Mouse (Mus musculus): ENCODE measurements around the gene A730061H03Rik. TPM values are rescaled to one million over a fixed set of nuclear protein-coding genes. Genes with fewer than 3 reads are reported as not detected.

Gene A730061H03Rik
- total RNA-seq, 2 experiments from 2014 or later = not detected

DNA sequence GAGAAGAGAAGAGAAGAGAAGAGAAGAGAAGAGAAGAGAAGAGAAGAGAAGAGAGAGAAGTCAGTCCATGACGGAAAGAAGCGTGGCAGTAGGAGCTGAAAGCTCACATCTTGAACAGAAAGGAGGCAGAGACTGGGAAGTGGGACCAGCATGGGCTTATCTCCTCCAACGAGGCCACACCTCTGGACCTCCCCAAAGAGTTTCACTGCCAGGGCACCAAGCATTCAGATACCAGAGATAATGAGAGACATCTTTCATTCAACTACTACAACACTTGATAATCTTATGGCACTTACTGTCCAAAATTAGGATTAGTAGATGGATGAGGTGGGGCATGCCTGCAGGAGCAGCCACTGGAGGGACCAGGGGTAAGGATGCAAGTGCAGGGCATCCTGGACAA, 4.4 kb downstream of the A730061H03Rik start:
- no peak for DNase-seq
- intact Hi-C loops (cut with DNase I) = loop anchor here (5.0 kb wide), 1 partner anchor 78 kb away; the partner anchor contains the start of gene Dhrs4

DNA sequence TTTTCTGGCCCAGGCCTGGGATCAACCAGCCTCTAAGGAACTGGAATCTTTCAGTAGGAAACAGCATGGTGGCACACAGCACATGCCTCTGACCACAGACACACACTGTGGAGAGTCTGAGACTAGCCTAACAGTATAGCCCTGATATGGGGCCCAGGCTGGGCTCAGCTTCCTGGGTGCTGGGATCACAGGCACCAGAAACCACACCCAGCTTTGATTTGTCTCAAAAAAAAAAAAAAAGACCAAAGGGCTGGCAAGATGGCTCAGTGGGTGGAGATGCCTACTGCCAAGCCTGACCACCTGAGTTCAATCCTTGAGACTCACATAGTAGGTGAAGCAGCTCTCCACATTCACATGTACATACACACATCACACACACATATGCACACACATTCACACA, 5.6 kb downstream of the A730061H03Rik start:
- DNase-seq = no peak
- intact Hi-C loops (cut with DNase I) = loop anchor here (5.0 kb wide), 1 partner anchor 77 kb away; the partner anchor contains the start of gene Dhrs4

DNA sequence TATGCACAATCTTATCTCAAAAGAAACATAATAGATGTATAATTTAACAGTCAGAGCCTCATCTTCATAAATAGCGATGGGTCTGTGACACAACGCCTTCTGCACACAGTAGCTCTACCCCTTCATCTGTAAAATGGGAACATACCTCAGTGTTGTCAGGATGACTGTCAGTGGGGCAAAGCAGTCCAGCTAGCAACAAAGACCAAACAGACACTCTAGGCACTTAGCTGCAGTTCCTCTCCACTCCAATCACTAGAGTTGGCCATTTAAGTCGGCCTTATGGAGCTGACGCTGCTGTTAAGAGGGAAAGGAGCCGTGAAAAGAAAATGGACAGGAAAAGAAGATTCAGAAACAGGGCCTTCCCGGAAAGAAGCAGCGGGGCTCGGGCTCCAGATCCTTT, 8.4 kb downstream of the A730061H03Rik start:
- no peak for DNase-seq
- intact Hi-C loops (cut with DNase I) = no loop called here

DNA sequence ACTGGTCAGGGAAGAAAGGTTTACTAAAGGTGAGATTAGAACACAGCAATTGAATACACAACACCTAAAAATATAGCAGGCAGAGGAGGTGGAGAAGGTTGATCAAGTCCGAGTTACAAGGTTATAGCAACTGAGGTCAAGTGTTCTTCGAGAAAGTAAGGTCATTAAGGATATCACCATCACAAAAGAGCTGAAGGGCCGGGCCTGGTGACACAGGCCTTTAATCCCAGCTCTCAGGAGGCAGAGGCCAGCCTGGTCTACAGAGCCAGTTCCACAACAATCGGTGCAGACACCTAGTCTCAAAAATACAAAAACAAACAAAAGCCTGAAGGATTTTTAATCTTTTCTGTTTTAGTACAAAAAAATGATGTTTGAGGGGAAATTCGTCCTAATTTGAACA, 8.9 kb downstream of the A730061H03Rik start:
- intact Hi-C loops (cut with DNase I) = no loop called here
- DNase-seq = no peak

DNA sequence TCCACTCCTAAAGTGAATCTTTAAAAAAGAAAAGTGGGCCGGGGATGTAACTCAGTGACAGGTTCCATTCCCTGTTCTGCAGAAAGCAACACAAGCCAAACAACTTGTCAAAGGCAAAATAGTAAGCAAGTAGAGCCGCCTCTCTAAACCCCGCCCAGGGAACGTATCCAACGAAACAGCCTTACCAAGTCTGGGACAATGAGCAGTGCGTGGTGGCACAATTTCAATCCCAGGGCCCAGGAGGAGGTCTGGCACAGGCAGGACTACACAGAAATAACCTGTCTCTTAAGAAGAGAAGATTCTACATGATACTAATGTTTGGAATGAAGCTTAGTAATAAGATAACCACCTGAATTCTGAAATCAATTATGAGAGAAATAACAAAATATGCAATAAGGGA, 10.0 kb downstream of the A730061H03Rik start:
- intact Hi-C loops (cut with DNase I) = no loop called here

DNA sequence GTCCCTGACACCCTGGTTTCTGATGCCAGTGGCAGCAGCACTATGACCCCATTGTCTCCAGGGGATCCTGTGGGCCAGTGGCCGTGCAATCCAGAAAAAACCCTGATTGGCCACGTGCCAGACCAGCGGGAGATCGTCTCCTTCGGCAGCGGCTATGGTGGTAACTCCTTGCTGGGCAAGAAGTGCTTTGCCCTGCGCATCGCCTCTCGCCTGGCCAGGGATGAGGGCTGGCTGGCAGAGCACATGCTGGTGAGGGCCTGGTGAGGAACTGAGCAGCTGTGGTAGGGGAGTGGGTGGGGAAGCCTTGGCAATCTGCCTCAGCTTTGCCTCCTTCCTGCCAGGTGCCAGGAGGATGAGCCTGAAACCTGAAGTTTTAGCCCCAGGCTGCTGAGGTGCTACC, 15.9 kb downstream of the A730061H03Rik start:
- DNase-seq = no peak
- intact Hi-C loops (cut with DNase I) = no loop called here

More for the DNA sequence above, 10.0 kb downstream of the A730061H03Rik start:
- no peak for DNase-seq

DNA sequence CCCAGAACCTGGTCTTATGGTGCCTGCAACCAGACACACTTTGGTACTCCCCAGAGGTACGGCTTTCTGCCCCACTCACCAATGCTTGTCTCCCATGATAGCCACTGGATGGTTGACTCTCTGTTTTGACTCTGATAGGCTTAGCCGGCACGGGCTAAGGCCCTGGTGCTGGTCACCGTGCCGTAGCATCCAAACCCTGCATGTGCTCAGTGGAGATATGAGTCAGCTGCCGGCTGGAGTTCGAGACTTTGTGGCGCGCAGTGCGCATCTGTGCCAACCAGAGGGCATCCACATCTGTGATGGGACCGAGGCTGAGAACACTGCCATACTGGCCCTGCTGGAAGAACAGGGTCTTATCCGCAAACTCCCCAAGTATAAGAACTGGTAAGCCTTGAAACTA, 17.9 kb downstream of the A730061H03Rik start:
- DNase-seq = no peak
- intact Hi-C loops (cut with DNase I) = no loop called here

DNA sequence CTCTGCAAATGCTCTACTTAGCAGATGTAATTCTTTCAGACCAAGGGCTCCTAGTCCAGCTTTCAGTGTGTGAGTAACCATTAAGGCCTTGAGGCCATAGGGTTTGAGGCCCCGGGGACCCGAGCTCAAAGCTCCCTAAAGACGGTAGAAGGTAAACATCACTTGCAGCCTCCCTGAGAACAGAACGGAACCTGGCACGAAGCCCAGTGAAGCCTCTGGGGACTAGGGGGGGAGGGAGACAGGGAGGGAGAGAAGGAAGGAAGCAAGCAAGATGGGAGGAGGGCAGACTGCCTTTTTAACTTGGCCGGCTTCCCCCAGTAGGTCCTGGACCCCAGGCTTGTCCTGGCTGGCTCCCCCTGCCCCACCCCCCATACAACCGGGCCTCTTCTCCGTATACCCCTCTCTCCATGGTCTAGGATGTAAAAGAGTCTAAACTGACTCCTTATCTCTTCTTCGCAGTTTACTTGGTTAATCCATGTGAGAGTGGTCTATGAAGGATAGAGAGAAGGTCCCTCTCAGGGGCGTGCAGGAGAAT, 19.4 kb downstream of the A730061H03Rik start:
- intact Hi-C loops (cut with DNase I) = loop anchor here (1.0 kb wide), 1 partner anchor 18 kb away; no protein-coding TSS in a partner anchor
- DNase-seq = peak; percentile 89 to 92

DNA sequence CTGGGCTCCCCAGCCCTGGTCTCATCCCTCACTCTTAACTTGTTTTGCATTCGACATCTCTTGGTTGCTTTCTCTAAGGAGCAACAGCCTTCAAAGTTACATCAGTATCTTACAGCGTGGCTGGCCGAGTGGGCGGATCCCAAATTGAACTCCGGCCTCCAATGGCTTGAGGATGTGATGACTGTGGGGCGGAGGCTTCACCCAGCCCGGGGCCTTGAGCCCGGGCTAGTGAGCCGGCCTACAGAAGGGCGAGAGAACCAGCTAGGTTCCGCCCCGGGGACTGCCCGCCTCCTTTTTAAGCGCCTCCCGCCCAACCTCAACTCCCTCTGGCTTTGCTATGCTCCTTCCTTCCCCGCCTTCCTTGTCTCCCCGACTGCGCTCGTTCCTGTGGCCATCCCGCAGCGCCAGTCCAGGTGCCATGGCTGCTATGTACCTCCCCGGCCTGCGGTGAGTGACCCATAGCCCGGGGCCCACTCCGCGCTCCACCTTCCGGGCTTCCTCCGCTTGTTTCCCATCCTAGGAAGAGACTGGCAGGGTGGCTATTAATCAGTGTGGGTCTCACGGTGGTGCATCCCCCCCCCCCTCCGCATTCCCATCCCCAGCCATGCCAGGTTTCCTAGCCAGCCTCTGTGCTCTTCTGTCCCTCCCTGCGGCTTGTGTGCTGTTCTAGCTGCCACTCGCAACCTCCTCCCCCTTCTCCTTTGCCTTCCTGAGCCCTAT, 20.0 kb downstream of the A730061H03Rik start, which contains the start of gene Pck2:
Gene Pck2 (plus strand): TSS at position 200 of the 720 bp plus-strand sequence.
- intact Hi-C loops (cut with DNase I) = no loop called here
- DNase-seq = peak; percentile 86 to 87

DNA sequence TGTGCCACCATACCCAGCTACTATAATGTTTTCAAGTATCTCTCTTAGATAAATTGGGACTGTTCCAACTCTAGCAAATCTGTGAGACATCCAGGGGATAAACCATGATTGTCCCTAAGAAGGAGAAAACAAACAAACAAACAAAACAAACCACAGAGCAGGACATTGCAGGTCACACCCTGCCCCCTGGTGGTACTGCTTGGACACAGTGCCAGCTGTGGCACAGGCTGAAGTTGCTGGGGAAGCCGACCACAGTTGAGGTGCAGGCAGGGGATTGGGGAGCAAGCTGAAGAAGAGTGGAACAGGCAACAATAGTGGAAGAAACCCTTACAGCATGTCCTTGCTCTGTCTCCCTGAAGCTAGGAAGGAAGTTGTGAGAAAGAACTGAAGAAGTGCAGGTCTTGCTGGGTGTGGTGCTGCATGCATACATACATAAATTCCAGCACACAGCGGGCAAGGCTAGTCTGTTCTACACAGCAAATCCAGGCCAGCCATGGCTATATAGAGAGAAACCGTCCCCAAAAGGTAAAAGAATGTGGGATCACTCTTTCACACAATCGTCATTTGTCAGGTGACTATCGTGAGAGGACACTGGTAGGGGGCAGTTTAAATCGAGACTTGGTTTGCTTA, 24.0 kb downstream of the A730061H03Rik start:
- DNase-seq = peak; percentile 31 to 47
- intact Hi-C loops (cut with DNase I) = loop anchor here (2.0 to 10.0 kb wide), 2 partner anchors 39 to 391 kb away; no protein-coding TSS in a partner anchor

DNA sequence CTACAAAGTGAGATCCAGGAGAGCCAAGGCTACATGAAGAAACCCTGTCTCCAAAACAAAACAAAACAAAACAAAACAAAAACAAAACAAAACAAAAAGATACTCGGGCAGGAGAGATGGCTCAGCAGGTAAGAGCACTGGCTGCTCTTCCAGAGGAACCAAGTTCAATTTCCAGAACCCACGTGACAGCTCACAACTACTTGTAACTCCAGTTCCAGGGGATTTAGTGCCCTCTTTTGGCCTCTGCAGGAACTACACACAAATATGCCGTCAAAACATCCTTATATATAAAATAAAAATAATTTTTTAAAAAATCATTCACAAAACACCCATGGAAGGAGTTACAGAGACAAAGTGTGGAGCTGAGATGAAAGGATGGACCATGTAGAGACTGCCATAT, 32.3 kb downstream of the A730061H03Rik start:
- peak in 1 of 2 experiments; percentile 25 for DNase-seq
- intact Hi-C loops (cut with DNase I) = no loop called here

DNA sequence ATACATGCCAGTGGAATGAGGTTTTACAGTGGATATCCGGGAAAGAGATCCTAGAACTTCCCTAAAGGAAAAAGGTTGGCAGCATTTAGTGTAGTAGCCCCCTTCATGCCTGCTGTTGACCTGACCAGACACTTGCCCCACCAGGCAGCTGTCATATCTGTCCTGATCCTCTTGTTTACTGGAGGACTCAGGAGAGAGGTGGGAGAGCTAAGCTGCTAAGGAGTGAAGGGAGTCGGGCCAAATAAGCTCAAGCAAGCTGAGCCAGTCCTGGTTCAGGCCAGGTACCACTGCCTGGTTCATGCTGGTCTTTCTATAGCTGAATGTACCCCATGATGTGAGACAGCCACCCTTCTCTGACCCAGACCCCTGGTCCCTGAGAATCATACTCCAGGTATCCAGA, 33.5 kb downstream of the A730061H03Rik start:
- intact Hi-C loops (cut with DNase I) = no loop called here
- DNase-seq = no peak

DNA sequence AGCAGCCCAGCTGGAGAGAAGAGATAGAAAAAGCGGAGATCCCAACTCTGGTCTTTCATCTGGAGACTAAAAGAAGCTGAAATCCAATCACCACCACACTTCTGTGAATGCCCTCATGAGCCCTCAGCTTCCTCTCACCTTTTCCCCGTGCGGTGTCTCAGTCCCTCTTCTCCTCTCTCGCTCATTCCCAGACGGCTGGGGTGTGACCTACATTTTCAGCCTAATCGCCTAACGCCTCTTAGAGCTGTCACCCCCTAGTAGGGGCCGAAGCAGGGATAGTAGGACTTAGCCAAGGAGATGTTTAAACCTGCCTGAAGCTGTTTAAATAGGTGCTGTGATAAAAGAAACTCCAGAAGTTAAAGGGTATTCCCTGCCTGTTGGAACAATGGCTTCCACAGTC, 35.4 kb downstream of the A730061H03Rik start, which contains the start of gene Nrl:
Gene Nrl (minus strand): TSS at position 197 of the 400 bp plus-strand sequence.
- intact Hi-C loops (cut with DNase I) = no loop called here
- no peak for DNase-seq

DNA sequence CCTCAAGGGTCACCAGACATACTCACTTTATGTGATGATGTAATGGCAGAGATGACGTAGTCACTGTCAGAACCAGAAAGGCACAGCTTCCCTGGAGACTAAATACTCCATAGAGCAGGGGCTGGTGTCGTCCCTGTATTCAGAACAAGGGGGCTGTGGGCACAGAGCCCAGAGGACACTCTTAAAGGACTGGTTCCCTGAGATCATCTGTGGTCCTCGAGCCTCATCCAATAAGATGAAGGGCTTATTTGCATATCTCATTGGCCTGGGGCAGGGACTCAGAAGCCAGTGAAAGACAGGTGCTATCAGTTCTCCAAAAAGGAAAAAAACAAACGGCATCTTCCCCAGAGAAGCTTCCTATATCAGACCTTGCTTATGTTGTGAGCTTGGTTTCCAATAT, 36.1 kb downstream of the A730061H03Rik start:
- no peak for DNase-seq
- intact Hi-C loops (cut with DNase I) = no loop called here

DNA sequence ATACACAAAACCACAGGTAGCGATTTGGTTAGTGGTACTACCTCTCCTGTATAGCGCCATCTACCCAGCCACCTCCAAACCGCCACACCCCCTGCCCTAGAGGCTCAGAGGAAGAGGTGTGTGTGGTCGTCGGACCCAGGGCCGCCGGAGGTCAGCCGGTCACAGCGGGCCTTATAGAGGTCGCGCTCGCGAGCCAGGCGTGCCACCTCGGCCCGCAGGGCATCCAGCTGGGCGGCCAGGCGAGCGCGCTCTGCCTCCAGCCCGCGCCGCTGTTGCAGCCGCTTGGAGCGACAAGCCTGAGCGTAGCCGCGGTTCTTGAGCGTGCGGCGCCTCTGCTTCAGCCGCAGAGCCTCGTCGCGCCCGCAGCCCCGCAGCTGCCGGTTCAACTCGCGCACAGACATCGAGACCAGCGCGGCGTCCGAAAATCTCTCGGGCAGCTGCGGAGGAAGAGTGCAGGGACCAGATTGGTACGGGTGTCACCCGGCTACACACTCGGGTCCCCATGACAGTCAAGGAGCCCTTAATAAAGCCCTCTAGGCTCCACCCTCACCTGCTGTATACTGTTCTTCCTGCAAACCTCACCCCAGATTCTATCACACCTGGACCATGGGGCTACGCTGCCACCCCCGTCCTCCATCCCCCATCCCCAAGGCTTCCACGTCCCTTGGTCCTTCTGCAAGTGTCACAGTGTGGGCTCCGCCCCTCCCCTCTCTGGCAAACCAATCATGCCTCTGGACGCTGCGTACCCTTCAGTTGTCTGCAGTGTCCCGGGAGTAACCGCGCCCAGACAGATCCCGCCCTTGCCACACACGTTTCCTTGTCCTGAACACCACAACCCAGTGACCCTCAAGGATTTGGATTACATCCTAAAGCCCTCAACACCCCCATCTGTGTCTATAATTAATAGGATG, 39.5 kb downstream of the A730061H03Rik start:
- intact Hi-C loops (cut with DNase I) = no loop called here
- peak in 1 of 2 experiments; percentile 20 for DNase-seq

DNA sequence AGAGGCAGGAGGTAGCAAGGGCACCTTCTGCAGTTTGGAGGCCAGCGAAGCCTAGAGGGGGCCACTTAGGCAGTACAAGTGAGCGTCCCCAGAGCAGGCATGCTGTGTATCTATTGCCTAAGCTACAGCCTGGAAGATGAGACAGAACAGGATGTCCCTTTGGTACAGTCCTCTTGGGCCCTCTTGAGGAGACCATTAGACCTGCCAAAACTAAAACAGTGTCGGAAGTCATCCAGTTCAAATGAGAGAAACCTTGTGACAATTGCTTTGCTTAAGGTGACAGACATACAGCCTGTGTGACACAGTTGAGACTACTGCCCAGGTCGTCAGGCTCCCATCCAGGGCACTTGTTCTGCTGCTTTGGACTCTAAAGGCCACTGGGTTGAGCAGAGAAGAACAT, 40.6 kb downstream of the A730061H03Rik start:
- intact Hi-C loops (cut with DNase I) = no loop called here
- DNase-seq = no peak

DNA sequence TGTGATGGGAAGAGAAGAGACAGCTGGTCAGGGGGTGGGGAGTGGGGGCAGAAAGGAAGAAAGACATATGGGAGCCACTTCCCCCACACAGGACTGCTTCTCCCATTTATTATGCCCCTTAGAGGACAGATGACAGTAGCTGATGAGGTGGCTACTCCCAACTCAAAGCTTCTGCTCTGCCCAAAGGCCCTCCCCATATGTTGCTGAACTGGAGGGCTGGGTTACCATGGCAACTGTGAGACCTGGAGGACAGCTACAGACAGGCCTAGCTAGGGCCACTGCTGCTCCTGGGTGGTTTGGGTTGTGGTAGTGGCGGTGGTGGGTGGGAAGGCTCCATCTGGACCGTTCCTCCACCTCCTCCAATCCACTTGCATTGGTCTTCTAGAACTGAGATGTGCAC, 41.3 kb downstream of the A730061H03Rik start:
- intact Hi-C loops (cut with DNase I) = no loop called here
- no peak for DNase-seq

DNA sequence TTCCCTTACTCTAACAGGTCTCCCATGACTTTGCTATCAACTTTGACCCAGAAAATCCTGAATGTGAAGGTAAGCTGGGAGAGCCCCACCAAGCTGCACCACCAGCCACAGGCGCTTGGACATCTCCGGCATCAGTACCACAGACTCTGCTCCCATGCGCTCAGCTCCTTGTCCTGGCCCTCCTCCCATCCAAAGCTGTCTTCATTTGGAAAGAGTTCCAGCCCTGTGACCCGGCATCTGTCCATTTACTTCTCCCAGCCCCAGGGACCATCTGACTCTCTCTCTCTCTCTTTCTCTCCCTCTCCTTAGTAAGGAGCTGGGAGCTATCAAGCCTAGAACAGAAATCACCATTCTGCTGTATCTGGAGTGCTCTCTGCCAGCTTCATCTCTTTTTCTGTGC, 44.4 kb downstream of the A730061H03Rik start:
- DNase-seq = no peak
- intact Hi-C loops (cut with DNase I) = no loop called here

DNA sequence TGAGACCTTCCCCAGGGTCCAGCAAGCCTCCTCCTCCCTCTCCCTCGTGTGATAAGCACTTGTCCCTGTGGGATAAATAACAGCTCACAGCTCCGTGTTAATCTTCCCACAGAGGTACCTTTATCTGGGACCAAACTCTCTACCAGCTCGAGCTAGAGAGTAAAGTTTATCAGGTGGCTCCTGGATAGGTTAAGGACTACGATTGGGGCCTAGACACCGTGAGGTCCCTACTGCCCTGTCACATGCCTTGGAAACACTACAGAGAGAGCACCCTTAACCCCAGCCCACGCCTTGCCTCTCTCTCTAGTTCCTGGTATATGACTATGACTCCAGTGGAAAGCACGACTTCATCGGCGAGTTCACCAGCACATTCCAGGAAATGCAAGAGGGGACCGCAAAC, 46.3 kb downstream of the A730061H03Rik start:
- DNase-seq = no peak

DNA sequence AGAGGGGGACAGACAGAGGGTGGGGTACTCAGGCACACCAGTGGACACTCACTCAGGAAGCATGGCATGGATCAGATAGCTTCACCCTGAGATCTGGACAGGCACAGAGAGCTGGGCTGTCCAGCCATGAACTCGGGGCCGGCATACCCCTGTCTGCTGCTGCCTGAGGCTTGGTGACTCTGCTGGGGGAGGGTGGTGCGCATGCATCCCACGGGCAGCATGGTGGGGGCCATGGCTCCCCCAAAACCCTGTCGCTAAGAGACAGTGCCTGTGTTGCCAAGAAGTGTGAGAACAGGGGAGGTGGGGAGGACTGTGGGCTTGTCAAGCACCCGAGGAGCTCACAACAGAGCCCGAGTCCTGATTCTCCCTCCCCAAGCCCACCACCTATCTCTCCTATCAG, 49.2 kb downstream of the A730061H03Rik start:
- intact Hi-C loops (cut with DNase I) = no loop called here
- no peak for DNase-seq

More for the DNA sequence above, 46.3 kb downstream of the A730061H03Rik start:
- intact Hi-C loops (cut with DNase I) = no loop called here
